Mouse (Mus musculus): ENCODE results near the gene Fgfr2.

The Fgfr2 gene

GRCm38 (mm10) chr7:132258817-132259216 is 864.3 kb downstream of the Fgfr2 start:
- DNase-seq (ENCODE audit: low spot score), result no peak

GRCm38 (mm10) chr7:132258216-132258615 is 864.9 kb downstream of the Fgfr2 start:
- no peak for DNase-seq (ENCODE audit: low spot score)

GRCm38 (mm10) chr7:132253513-132253912 is 869.6 kb downstream of the Fgfr2 start:
- DNase-seq (ENCODE audit: low spot score), result no peak

DNA sequence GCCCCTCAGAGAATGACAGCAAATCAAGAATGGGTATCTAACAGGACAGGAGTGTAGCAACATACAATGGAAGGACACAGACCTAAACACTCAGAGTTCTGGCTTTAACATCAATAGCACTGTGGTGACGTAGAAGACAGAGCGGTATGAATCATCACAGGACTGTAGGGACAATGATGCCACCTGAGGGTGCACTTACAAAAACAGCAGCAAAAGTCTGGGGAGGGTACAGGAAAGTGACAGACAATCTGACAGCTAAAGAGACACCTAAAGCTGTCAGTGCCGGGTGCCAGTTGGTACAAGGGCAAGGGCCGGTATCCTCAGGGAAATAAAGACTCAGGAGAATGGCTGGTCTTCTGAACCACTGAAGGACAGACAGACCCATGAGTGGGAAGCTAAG is 870.1 kb downstream of the Fgfr2 start:
- no peak for DNase-seq (ENCODE audit: low spot score)

DNA sequence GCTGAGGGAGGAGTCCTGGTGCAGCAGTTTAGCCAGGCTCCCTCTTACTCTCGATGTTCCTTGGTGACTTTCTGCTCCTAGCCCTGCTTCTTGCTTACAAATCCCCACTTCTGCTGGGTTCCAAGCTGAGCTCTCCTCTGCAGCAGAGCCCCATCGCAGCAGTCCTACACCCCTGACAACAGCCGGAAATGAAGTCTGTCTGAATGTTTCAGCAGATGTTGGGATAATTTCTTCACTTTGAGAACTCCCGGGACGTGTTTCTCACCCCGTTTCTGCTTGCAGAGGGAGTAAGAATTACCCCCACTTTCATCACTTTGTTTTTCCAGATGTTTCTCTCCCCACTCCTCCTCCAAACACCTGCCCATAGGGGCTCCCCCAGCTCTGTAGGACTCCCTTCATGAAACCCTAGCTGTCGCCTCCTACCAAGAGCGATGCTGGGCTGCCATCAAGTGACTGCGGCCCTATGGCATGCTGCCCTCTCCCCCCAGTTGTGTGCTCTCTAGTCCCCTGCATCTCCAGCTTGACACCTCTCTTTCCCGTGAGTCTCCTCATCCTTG is 873.5 kb downstream of the Fgfr2 start:
- no peak for DNase-seq (ENCODE audit: low spot score)

GRCm38 (mm10) chr7:132247567-132247966 is 875.6 kb downstream of the Fgfr2 start:
- DNase-seq (ENCODE audit: low spot score), result no peak

DNA sequence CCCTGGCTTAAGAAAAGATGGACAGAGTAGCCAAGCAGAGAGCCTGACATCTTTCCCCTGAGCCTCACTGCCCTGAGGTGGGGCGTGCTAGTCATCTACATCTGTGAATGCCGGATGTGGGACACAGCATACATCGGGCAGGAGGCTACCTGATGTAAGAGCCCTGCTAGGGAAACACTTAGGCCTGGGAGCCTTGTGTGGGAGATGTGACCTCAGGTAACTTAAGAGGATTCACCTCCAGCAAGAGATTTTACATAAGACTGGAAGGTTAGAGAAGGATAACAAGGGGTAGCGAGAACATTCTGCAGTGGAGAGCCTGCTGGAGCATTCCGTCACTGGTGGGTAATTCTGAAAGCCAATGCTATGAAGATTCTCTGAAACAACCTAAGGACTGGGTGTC is 876.1 kb downstream of the Fgfr2 start:
- no peak for DNase-seq (ENCODE audit: low spot score)

DNA sequence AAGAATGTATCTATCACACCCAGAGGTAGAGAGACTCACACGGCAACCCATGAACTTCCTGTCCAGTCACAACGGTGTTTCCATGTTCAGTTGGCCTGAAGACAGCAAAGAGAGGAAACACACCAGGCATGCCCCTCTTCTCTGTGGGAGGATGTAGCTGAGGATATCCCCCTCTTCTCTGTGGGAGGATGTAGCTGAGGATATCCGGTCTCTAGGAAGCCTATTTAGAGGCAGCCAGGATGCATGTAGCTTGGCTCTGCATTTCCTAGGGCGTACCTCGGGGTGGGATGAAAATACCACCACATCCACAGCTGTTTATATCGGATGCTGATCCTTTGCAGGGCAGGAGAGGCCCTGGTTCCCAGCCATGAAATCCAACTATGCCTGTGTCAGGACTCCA is 877.4 kb downstream of the Fgfr2 start:
- DNase-seq (ENCODE audit: low spot score), result no peak

GRCm38 (mm10) chr7:132244637-132245036 is 878.5 kb downstream of the Fgfr2 start:
- no peak for DNase-seq (ENCODE audit: low spot score)

- DNase-seq (ENCODE audit: low spot score), result no peak
Measured at GRCm38 (mm10) chr7:132243225-132243624, 879.9 kb downstream of the Fgfr2 start.

DNA sequence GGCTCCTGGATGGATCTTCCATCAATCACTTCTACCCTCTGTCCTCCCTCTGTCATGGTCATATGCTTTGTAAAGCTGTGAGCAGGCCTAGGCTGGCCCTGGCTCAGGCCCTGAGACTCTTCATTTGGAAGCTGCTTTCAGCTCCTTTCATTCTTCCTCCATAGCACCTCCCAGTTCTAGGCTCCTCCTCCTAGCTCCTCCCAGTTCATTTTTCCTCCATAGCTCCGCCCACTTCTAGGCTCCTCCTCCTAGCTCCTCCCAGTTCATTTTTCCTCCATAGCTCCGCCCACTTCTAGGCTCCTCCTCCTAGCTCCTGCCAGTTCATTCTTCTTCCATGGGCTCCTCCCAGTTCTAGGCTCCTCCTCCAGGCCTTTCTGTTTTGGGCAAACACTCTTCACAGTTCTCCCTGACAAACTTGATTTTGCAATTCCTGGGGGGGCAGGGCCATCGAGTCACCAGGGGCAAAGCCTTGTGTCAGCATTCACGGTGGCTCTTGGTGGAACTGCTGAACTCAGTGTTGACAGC is 880.5 kb downstream of the Fgfr2 start:
- peak; percentile 21 for DNase-seq (ENCODE audit: low spot score)

DNA sequence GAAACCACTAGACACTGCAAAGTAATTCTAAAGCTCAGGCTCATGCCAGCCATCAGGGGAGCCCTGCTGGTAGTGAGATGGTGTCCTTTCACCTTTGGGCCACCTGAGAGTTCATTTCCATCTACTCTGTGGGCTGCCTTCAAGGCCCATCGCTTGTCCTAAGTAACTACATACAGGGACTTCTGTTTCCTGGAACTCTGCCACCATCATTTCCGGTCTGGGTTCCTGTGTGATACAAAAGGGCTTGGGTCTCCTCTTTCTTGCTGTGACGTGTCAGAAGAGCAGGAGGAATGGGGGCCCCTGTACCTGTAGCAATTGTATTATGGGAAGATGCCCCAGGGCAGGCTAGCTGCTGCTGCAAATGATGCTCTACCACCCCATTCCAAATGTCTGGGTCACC is 884.2 kb downstream of the Fgfr2 start:
- no peak for DNase-seq (ENCODE audit: low spot score)

DNA sequence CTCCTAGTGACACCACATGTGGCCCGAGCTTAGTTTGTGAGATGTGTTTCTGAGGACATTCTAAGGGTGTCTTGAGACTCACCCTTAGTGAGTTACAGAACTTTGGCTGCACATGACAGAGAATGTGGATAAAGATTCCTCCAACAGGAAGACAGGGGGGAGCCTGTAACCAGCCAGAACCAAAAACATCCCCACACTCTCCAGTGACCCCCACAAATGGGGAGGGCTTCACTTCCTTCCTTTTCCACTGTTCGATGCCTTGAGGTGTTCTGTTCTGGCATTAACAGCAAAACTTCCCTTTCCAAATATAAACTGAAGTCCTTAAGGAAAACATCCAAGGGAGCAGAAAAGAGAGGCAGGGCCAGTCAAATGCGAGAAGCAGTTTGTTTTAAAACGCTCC is 886.0 kb downstream of the Fgfr2 start:
- DNase-seq (ENCODE audit: low spot score), result no peak

GRCm38 (mm10) chr7:132236789-132237188 is 886.4 kb downstream of the Fgfr2 start:
- no peak for DNase-seq (ENCODE audit: low spot score)

DNA sequence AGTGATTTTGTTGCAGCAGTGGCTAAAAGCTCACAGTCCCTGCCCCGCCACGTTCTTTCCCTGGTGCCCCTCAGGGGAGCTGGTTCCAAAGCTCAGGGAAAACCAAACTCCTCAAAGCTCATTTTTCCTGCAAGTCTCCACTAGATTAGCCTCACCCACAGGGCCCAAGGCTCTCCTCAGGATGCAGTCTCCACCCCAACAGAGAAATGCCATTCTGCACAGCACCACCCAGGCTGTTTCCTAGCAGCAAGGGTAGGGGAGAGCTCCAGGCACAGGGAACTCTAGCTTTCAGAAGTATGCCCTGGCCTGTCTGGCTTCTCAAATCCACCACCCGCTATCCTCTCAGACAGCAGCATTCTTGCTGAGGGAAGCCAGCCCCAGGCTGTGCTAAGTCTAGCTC is 888.9 kb downstream of the Fgfr2 start:
- no peak for DNase-seq (ENCODE audit: low spot score)

GRCm38 (mm10) chr7:132233732-132234131 is 889.4 kb downstream of the Fgfr2 start:
- DNase-seq (ENCODE audit: low spot score), result no peak

- no peak for DNase-seq (ENCODE audit: low spot score)
Measured at GRCm38 (mm10) chr7:132232937-132233336, 890.2 kb downstream of the Fgfr2 start.

- DNase-seq (ENCODE audit: low spot score), result no peak
Measured at GRCm38 (mm10) chr7:132231476-132231875, 891.7 kb downstream of the Fgfr2 start.

GRCm38 (mm10) chr7:132230961-132231360 is 892.2 kb downstream of the Fgfr2 start:
- no peak for DNase-seq (ENCODE audit: low spot score)

GRCm38 (mm10) chr7:132227075-132227640 is 896.0 kb downstream of the Fgfr2 start:
- no peak for DNase-seq (ENCODE audit: low spot score)

DNA sequence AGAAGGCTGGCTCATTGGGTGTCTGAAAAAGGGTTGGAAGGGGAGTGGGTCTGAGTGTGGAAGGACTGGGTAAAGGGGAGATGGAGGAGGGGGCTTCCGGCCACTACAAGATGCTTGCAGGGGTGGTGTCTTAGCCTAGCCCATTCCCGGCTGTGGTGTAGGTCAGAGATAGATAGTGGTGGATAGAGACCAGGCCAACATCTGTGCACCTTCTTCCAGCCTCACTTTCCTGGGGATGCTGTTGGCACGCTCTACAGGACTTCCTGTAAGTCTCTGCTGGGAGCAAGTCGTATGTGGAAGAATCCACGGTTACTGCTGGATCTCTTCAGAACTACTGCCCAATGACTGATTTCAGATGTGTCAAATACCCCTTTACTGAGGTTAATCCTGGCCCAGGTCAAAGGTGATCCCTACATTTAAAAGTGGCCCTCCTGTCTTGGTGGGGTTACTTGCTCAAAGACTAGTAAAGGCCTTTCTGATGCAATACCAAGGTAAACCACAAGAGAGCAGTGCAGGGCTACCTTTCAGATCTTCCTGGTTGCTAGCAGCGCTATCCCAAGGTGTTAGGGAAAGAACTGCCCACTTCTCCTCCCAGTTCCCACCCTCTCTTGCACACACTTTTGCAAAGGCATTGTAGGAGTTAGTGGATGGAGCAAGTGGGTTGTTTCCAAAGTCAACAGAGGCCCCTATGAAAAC is 896.6 kb downstream of the Fgfr2 start:
- peak; percentile 62 for DNase-seq (ENCODE audit: low spot score)

DNA sequence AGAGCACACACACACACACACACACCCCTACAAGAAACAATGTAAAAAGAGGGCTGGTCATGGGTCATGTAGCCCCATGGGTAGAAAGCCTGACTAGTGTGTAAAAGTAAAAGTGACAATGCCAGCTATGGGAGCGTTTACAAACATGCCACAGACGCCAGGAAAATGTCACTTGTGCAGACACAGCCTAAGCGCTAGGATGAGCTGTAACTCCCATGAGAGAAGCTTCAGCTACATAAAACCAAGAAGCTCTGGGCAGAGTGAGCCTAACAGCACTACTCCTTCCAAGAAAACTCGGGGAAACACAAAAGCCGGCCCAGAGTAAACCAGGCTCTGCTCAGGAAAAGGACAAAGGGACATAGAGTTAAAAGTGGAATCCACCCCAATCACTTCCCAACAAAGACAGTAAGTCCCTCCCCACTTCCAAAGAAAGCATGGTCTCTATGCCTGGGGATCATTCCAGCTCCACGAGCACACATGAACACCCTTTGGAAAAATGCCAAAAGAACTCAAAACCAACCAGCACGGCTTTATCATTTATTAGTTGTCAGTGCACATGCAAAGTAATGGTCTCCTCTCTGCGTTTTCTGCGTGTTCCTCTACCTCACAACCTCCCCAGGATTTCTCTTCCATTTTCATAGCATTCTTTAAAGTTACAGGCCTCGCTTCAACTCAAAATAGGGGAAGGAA is 899.6 kb downstream of the Fgfr2 start:
- DNase-seq (ENCODE audit: low spot score), result no peak

- no peak for DNase-seq (ENCODE audit: low spot score)
Measured at GRCm38 (mm10) chr7:132214031-132214430, 909.1 kb downstream of the Fgfr2 start.

Measured in T-cell, adult 2 months (primary cell).